Mouse (Mus musculus): ENCODE measurements at regions not wholly inside any gene's neighbourhood (a gene's known extent, or its start where the extent isn't known, plus 50 kb on each side); places are given as distances from the start of the nearest gene placed in this dataset.

DNA sequence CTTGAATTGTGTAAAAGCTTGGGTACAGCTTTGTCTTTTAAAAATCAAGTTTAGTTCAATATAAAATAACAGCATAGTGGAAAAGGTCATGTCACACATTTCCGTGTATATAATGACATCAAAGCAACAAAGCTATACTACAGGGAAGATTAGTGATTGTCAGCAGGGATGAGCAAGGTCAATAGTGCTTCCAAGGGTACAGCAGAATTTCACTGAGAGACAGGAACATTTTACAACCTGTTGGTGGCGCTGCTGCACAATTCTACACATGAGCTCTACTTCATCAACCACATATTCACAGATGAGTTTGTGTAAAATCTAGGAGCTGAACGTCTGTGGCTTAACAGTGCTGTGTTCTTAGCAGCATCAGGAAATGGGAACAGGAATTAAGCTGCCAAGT is 74.3 kb upstream of the A2m start:
- TF ChIP-seq POLR2A (IDR thresholded peaks at IDR 0.05; ENCODE audit: control insufficient read depth, low read depth, low read length) (no peak), CTCF (IDR thresholded peaks at IDR 0.05; ENCODE audit: control insufficient read depth, insufficient read depth, insufficient replicate concordance, low read depth, low read length) (no peak)
- no peak overlapping the region for H3K27ac ChIP-seq (ENCODE audit: control insufficient read depth, insufficient read depth, low read depth, low read length)
- H3K36me3 ChIP-seq (ENCODE audit: control insufficient read depth, insufficient read depth, low read length) = no peaks in the 10 kb centered on the region
- H3K4me3 ChIP-seq (ENCODE audit: control insufficient read depth, low read depth, low read length) = no peak overlapping the region
- H3K27me3 ChIP-seq (ENCODE audit: control insufficient read depth, insufficient read depth, low read length) = no peaks in the 10 kb centered on the region
- H3K4me1 ChIP-seq (ENCODE audit: control insufficient read depth, insufficient read depth, low read length) = no peaks in the 10 kb centered on the region

DNA sequence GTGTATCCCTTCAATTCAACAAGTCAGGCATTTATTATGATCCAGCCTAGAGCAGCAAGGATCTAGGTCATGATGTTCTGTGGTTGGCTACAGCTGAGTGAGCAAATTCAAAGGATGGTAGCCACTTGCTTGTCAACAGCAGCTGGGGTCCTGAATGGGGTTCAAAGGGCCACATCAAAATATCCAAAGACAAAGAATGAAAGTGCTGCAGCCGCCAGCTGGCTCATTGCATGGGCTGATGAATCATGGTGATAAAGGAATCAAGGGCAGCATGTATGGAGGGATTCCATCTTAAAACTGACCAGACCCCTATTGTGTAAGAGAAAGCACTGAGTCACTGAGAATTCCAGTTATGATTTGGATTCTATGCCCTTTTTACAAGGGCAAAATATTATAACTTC is 74.8 kb upstream of the A2m start:
- H3K27me3 ChIP-seq (ENCODE audit: control insufficient read depth, insufficient read depth, low read length) = no peaks in the 10 kb centered on the region
- no peak overlapping the region for H3K27ac ChIP-seq (ENCODE audit: control insufficient read depth, insufficient read depth, low read depth, low read length)
- no peaks in the 10 kb centered on the region for H3K4me1 ChIP-seq (ENCODE audit: control insufficient read depth, insufficient read depth, low read length)
- TF ChIP-seq CTCF (IDR thresholded peaks at IDR 0.05; ENCODE audit: control insufficient read depth, insufficient read depth, insufficient replicate concordance, low read depth, low read length) (no peak), POLR2A (IDR thresholded peaks at IDR 0.05; ENCODE audit: control insufficient read depth, low read depth, low read length) (no peak)
- no peaks in the 10 kb centered on the region for H3K36me3 ChIP-seq (ENCODE audit: control insufficient read depth, insufficient read depth, low read length)
- H3K4me3 ChIP-seq (ENCODE audit: control insufficient read depth, low read depth, low read length) = no peak overlapping the region

GRCm38 (mm10) chr6:121556481-121556880 is 78.7 kb upstream of the A2m start:
- Histone ChIP-seq H3K27ac (ENCODE audit: control insufficient read depth, insufficient read depth, low read depth, low read length) (no peak overlapping the region), H3K36me3 (ENCODE audit: control insufficient read depth, insufficient read depth, low read length) (no peaks in the 10 kb centered on the region), H3K4me1 (ENCODE audit: control insufficient read depth, insufficient read depth, low read length) (no peaks in the 10 kb centered on the region), H3K27me3 (ENCODE audit: control insufficient read depth, insufficient read depth, low read length) (no peaks in the 10 kb centered on the region), H3K4me3 (ENCODE audit: control insufficient read depth, low read depth, low read length) (no peak overlapping the region)
- TF ChIP-seq POLR2A (IDR thresholded peaks at IDR 0.05; ENCODE audit: control insufficient read depth, low read depth, low read length) = no peak
- no peak; the same call in 1 of the 2 replicates for TF ChIP-seq CTCF (IDR thresholded peaks at IDR 0.05; ENCODE audit: control insufficient read depth, insufficient read depth, insufficient replicate concordance, low read depth, low read length)

DNA sequence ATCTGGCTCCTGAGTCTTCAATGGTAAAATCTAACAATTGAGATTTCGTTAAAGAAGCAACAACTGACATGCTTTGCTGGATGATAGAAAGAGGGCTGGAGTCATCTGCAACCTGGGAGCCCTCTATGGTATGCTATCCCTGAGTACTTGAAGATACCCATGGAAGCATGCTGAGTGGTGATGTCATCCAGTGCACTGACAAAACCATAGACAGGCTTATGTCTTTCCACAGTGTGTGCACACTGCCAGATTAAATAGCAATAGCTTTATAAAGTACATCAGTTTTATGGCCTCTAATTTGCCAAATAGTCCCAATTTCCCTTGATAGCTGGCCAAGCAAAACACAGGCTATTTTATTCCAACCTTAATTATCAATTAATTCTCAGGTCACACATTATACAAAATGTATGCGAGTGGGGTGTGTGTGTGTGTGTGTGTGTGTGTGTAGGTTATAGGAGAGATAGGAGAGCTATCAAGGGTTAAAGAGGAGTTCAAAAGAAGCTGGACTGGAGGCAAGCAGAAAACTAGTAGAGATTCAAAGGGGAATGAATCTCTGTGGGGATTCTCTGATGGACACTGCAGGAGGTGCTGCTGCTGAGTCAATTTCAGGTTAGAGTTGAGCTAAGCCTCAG is 80.1 kb upstream of the Iqsec3 start:
- Histone ChIP-seq H3K27ac (ENCODE audit: control insufficient read depth, insufficient read depth, low read depth, low read length) (no peak overlapping the region), H3K27me3 (ENCODE audit: control insufficient read depth, insufficient read depth, low read length) (no peaks in the 10 kb centered on the region), H3K36me3 (ENCODE audit: control insufficient read depth, insufficient read depth, low read length) (no peaks in the 10 kb centered on the region), H3K4me3 (ENCODE audit: control insufficient read depth, low read depth, low read length) (no peak overlapping the region), H3K4me1 (ENCODE audit: control insufficient read depth, insufficient read depth, low read length) (no peaks in the 10 kb centered on the region)
- no peak for TF ChIP-seq CTCF (IDR thresholded peaks at IDR 0.05; ENCODE audit: control insufficient read depth, insufficient read depth, insufficient replicate concordance, low read depth, low read length)
- no peak for TF ChIP-seq POLR2A (IDR thresholded peaks at IDR 0.05; ENCODE audit: control insufficient read depth, low read depth, low read length)

- no peak for TF ChIP-seq POLR2A (IDR thresholded peaks at IDR 0.05; ENCODE audit: control insufficient read depth, low read depth, low read length)
- no peak for TF ChIP-seq CTCF (IDR thresholded peaks at IDR 0.05; ENCODE audit: control insufficient read depth, insufficient read depth, insufficient replicate concordance, low read depth, low read length)
- no peak overlapping the region for H3K27ac ChIP-seq (ENCODE audit: control insufficient read depth, insufficient read depth, low read depth, low read length)
- H3K36me3 ChIP-seq (ENCODE audit: control insufficient read depth, insufficient read depth, low read length) = no peaks in the 10 kb centered on the region
- H3K4me1 ChIP-seq (ENCODE audit: control insufficient read depth, insufficient read depth, low read length) = peaks cover 14% of the 10 kb centered on the region
- no peak overlapping the region for H3K4me3 ChIP-seq (ENCODE audit: control insufficient read depth, low read depth, low read length)
- H3K27me3 ChIP-seq (ENCODE audit: control insufficient read depth, insufficient read depth, low read length) = no peaks in the 10 kb centered on the region
Observed at GRCm38 (mm10) chr6:121533521-121533920, 60.0 kb upstream of the Iqsec3 start.

- Histone ChIP-seq H3K4me3 (ENCODE audit: control insufficient read depth, low read depth, low read length) (no peak overlapping the region), H3K4me1 (ENCODE audit: control insufficient read depth, insufficient read depth, low read length) (peaks cover 11% of the 10 kb centered on the region), H3K36me3 (ENCODE audit: control insufficient read depth, insufficient read depth, low read length) (no peaks in the 10 kb centered on the region), H3K27ac (ENCODE audit: control insufficient read depth, insufficient read depth, low read depth, low read length) (no peak overlapping the region), H3K27me3 (ENCODE audit: control insufficient read depth, insufficient read depth, low read length) (no peaks in the 10 kb centered on the region)
- TF ChIP-seq POLR2A (IDR thresholded peaks at IDR 0.05; ENCODE audit: control insufficient read depth, low read depth, low read length) = no peak
- TF ChIP-seq CTCF (IDR thresholded peaks at IDR 0.05; ENCODE audit: control insufficient read depth, insufficient read depth, insufficient replicate concordance, low read depth, low read length) = peak; percentile 87; the same call in 1 of the 2 replicates
Observed at GRCm38 (mm10) chr6:121532926-121533325, 59.4 kb upstream of the Iqsec3 start.

DNA sequence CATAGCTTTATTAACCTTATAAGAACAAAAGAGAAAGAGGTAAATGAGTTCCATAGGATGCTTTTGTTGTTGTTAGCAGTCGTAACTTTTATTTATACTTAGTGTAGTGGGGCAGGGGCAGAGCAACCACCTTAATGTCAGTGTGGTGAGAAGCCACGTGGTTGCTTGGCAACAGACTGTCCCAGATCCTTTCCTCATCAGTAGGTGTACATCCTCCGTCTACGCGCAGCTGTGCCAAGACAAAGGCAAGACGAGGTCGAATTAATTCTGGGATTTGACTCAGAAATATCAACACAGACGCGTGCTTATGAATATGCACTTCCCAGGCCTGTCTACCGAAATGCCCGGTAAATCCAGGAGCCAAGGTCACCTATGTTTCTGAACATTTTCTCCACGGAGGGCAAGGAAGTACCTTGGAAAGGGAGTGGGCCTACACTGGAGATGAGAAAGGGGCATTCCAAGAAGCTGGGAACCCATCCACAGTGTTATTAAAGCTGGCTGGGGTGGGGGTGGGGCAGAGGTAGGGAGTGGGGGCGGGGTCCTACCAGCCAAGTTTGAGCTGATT is 58.4 kb upstream of the Iqsec3 start:
- H3K27me3 ChIP-seq (ENCODE audit: control insufficient read depth, insufficient read depth, low read length) = no peaks in the 10 kb centered on the region
- TF ChIP-seq POLR2A (IDR thresholded peaks at IDR 0.05; ENCODE audit: control insufficient read depth, low read depth, low read length) = no peak
- no peak for TF ChIP-seq CTCF (IDR thresholded peaks at IDR 0.05; ENCODE audit: control insufficient read depth, insufficient read depth, insufficient replicate concordance, low read depth, low read length)
- H3K27ac ChIP-seq (ENCODE audit: control insufficient read depth, insufficient read depth, low read depth, low read length) = no peak overlapping the region
- H3K4me3 ChIP-seq (ENCODE audit: control insufficient read depth, low read depth, low read length) = peak overlapping the region; percentile 20
- peaks cover 9% of the 10 kb centered on the region for H3K4me1 ChIP-seq (ENCODE audit: control insufficient read depth, insufficient read depth, low read length)
- no peaks in the 10 kb centered on the region for H3K36me3 ChIP-seq (ENCODE audit: control insufficient read depth, insufficient read depth, low read length)

Data from testis, adult 2 months (tissue).